Mouse (Mus musculus): ENCODE data around the gene Borcs5. TPM values are rescaled to one million over a fixed set of nuclear protein-coding genes. Genes with fewer than 3 reads are reported as not detected.

The Borcs5 gene
- total and polyA plus RNA-seq, 2 experiments from 2014 or later = 19.2 to 27.9 TPM

DNA sequence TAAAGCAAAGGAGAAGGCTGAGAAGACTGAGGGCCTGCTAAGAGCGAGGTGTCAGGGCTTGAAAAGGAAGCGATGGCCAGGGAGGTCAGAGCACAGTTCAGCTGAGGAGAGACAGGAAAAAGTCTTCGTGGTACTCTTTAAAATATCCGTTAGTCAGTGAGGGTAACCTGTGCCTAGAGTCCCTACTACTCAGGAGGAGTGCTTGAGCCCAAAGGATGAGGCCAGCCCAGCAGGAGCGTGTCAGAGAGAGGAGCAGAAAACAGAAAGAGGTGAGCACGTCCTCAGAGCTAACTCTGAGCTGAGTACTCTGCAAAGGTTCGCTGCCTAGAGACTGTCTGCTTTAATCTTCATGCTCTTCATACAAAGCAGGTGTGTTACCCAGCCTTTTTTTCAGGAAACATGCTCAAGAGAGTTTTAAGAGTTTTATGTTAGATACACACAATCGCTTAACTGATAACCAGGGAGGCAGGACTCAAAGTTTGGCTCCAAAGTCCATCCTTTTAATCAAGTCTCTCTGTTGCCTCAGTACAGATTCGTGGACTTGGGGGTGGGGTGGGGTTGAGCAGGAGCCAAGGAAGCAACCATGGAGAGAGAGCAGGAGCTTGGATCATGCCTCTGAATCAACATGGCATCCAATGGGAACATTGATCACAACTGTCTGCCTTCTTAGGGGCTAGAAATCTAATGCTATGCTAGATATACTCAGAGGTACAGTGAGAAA is 84.7 kb downstream of the Borcs5 start:
- Histone ChIP-seq H3K9me3 (replicated peaks; ENCODE audit: control insufficient read depth, low read length) (no peaks in the 10 kb centered on the region), H3K36me3 (replicated peaks; ENCODE audit: control insufficient read depth, insufficient read depth, low read length) (peaks cover 54% of the 10 kb centered on the region)

DNA sequence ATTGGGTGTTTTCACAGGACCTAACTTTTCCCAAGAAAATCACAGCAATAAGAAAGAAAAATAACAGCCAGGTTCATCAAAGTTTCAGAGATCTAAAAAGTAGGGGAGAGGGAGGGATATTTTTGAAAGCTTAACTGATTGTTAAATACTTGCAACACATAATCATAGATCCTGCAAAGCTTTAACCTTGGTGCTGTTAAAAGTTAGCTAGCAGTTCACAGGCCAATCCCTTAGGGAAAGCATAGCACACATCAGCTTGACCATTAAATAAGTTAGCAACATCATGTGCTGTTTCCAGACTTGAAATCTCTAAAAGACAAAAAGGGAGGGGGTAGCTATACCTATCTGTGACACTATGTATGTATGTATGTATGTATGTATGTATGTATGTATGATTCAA is 86.1 kb downstream of the Borcs5 start:
- H3K4me2 ChIP-seq (ENCODE audit: low read depth, low read length) = no peak overlapping the region
- DNase-seq (ENCODE audit: low spot score) = no peak

More for the DNA sequence above, 84.7 kb downstream of the Borcs5 start:
- Histone ChIP-seq H3K9ac (replicated peaks; ENCODE audit: low read depth, low read length) (no peak overlapping the region), H3K27me3 (ENCODE audit: control insufficient read depth, insufficient read depth, low read length) (no peaks in the 10 kb centered on the region), H3K27ac (ENCODE audit: low read depth) (no peak overlapping the region), H3K4me3 (ENCODE audit: low read depth, low read length) (no peak overlapping the region), H3K4me1 (ENCODE audit: control insufficient read depth, insufficient read depth) (no peaks in the 10 kb centered on the region), H3K4me2 (ENCODE audit: low read depth, low read length) (no peak overlapping the region)
- TF ChIP-seq EP300 (IDR thresholded peaks at IDR 0.05; ENCODE audit: low read depth) (no peak), CTCF (IDR thresholded peaks at IDR 0.05; ENCODE audit: low read depth) (no peak)
- no peak for DNase-seq (ENCODE audit: low spot score)
- ATAC-seq (ENCODE audit: insufficient read depth, low read depth) = no peak
- WGBS = 78% methylated on average over 9 of the region's 9 CpGs

DNA sequence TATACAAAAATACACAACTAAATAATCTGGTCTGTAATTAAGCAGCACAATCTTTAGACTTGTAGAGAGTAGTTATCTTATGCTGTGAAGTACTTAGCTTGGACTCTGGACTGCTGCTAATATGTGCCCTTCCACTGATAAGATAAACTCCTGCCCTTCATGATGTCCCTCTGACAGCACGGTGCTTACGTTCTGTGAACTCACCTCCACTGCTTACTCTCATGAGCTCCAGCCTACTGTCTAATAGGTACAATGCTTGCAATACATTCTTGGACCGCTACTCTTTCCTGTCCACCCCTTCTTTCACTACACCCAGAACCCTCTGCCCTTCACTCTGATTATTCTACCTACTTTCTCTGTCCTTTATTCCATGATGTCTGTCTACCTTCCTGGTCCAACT is 91.7 kb downstream of the Borcs5 start:
- no peak for TF ChIP-seq EP300 (IDR thresholded peaks at IDR 0.05; ENCODE audit: low read depth)
- no peak for TF ChIP-seq CTCF (IDR thresholded peaks at IDR 0.05; ENCODE audit: low read depth)
- WGBS = 46% methylated on average over 3 of the region's 3 CpGs
- H3K27ac ChIP-seq (ENCODE audit: low read depth) = no peak overlapping the region
- H3K4me2 ChIP-seq (ENCODE audit: low read depth, low read length) = no peak overlapping the region
- H3K9ac ChIP-seq (replicated peaks; ENCODE audit: low read depth, low read length) = no peak overlapping the region
- DNase-seq (ENCODE audit: low spot score) = no peak
- no peaks in the 10 kb centered on the region for H3K27me3 ChIP-seq (ENCODE audit: control insufficient read depth, insufficient read depth, low read length)
- no peaks in the 10 kb centered on the region for H3K9me3 ChIP-seq (replicated peaks; ENCODE audit: control insufficient read depth, low read length)
- H3K36me3 ChIP-seq (replicated peaks; ENCODE audit: control insufficient read depth, insufficient read depth, low read length) = peaks cover 13% of the 10 kb centered on the region
- H3K4me1 ChIP-seq (ENCODE audit: control insufficient read depth, insufficient read depth) = peaks cover 8% of the 10 kb centered on the region; the same call in 1 of the 2 replicates
- no peak overlapping the region for H3K4me3 ChIP-seq (ENCODE audit: low read depth, low read length)
- ATAC-seq (ENCODE audit: insufficient read depth, low read depth) = no peak

More for the DNA sequence above, 86.1 kb downstream of the Borcs5 start:
- Histone ChIP-seq H3K4me3 (ENCODE audit: low read depth, low read length) (no peak overlapping the region), H3K36me3 (replicated peaks; ENCODE audit: control insufficient read depth, insufficient read depth, low read length) (peaks cover 40% of the 10 kb centered on the region), H3K27ac (ENCODE audit: low read depth) (no peak overlapping the region), H3K9me3 (replicated peaks; ENCODE audit: control insufficient read depth, low read length) (no peaks in the 10 kb centered on the region), H3K4me1 (ENCODE audit: control insufficient read depth, insufficient read depth) (no peaks in the 10 kb centered on the region), H3K27me3 (ENCODE audit: control insufficient read depth, insufficient read depth, low read length) (no peaks in the 10 kb centered on the region), H3K9ac (replicated peaks; ENCODE audit: low read depth, low read length) (no peak overlapping the region)
- no peak for ATAC-seq (ENCODE audit: insufficient read depth, low read depth)
- TF ChIP-seq CTCF (IDR thresholded peaks at IDR 0.05; ENCODE audit: low read depth) (no peak), EP300 (IDR thresholded peaks at IDR 0.05; ENCODE audit: low read depth) (no peak)

DNA sequence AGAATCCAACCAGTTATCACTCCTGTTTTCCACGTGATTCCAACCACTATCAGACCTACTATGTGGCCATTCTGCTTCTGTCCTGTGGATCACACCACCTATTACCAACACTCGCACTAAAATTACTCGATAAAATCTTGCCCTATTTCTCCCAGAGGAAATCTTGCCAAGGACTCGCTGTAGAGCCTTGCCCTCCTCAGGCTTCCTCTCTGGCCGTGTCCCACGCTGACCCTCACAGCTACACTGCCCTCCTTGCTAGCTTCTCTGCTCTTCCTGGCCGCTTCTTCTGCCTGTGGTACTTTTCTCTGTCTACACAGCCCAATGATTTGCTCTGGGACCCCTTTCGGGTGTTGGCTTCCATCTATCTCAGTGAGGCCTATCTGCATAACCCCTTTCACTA is 93.5 kb downstream of the Borcs5 start:
- Histone ChIP-seq H3K4me2 (ENCODE audit: low read depth, low read length) (no peak overlapping the region), H3K9ac (replicated peaks; ENCODE audit: low read depth, low read length) (no peak overlapping the region), H3K27ac (ENCODE audit: low read depth) (no peak overlapping the region), H3K36me3 (replicated peaks; ENCODE audit: control insufficient read depth, insufficient read depth, low read length) (peaks cover 20% of the 10 kb centered on the region), H3K4me3 (ENCODE audit: low read depth, low read length) (no peak overlapping the region), H3K4me1 (ENCODE audit: control insufficient read depth, insufficient read depth) (peaks cover 8% of the 10 kb centered on the region; the same call in 1 of the 2 replicates), H3K27me3 (ENCODE audit: control insufficient read depth, insufficient read depth, low read length) (no peaks in the 10 kb centered on the region), H3K9me3 (replicated peaks; ENCODE audit: control insufficient read depth, low read length) (no peaks in the 10 kb centered on the region)
- TF ChIP-seq EP300 (IDR thresholded peaks at IDR 0.05; ENCODE audit: low read depth) (no peak), CTCF (IDR thresholded peaks at IDR 0.05; ENCODE audit: low read depth) (no peak)
- 90% methylated on average over 8 of the region's 8 CpGs for WGBS
- no peak for DNase-seq (ENCODE audit: low spot score)
- no peak for ATAC-seq (ENCODE audit: insufficient read depth, low read depth)

DNA sequence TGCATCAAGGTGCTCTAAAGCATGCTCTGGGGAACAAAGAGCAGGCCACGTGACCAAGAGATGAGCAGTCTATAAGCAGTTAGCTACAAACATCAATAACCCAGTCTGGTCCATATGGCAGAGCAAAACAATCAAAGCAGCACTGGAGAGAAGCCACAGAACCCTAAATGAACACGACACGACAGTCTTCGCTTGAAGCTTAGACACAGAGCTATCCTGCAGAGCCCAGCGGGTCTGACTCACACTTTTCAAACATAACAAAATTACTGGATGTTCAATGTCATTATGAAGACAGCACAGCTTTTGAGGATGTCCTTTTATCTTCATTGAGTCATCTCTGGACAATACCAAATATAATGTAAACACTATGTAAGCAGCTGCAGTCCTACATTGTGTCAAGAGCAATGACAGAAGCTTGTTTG is 94.5 kb downstream of the Borcs5 start:
- H3K9me3 ChIP-seq (replicated peaks; ENCODE audit: control insufficient read depth, low read length) = no peaks in the 10 kb centered on the region
- TF ChIP-seq EP300 (IDR thresholded peaks at IDR 0.05; ENCODE audit: low read depth) = no peak
- no peak for TF ChIP-seq CTCF (IDR thresholded peaks at IDR 0.05; ENCODE audit: low read depth)
- peaks cover 30% of the 10 kb centered on the region for H3K36me3 ChIP-seq (replicated peaks; ENCODE audit: control insufficient read depth, insufficient read depth, low read length)
- H3K27ac ChIP-seq (ENCODE audit: low read depth) = no peak overlapping the region
- no peak overlapping the region for H3K4me2 ChIP-seq (ENCODE audit: low read depth, low read length)
- 88% methylated on average over 5 of the region's 5 CpGs for WGBS
- ATAC-seq (ENCODE audit: insufficient read depth, low read depth) (no peak), DNase-seq (ENCODE audit: low spot score) (no peak)
- H3K4me1 ChIP-seq (ENCODE audit: control insufficient read depth, insufficient read depth) = peaks cover 8% of the 10 kb centered on the region; the same call in 1 of the 2 replicates
- no peak overlapping the region for H3K9ac ChIP-seq (replicated peaks; ENCODE audit: low read depth, low read length)
- H3K4me3 ChIP-seq (ENCODE audit: low read depth, low read length) = no peak overlapping the region
- no peaks in the 10 kb centered on the region for H3K27me3 ChIP-seq (ENCODE audit: control insufficient read depth, insufficient read depth, low read length)

DNA sequence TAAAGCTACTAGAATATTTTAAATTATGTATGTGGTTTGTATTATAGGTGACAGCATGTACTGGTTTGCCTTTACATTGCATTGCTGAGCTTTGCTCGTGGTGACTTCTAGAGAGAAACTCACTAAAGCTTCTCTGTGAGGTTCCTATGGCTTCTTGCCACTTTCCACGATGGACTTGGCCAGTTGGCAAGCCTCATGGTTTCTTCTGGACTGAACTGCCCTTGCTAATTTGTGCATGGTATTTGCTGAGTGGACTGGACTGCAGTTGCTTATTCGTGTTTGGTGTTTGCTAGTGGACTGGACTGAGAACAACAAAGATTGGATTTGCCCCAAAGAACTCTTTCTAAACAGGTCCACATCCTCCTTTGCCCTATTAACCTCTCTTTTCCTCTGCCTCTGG is 97.5 kb downstream of the Borcs5 start:
- WGBS = 64% methylated on average over 3 of the region's 3 CpGs
- Histone ChIP-seq H3K36me3 (replicated peaks; ENCODE audit: control insufficient read depth, insufficient read depth, low read length) (peaks cover 42% of the 10 kb centered on the region), H3K4me3 (ENCODE audit: low read depth, low read length) (no peak overlapping the region), H3K4me2 (ENCODE audit: low read depth, low read length) (no peak overlapping the region), H3K9ac (replicated peaks; ENCODE audit: low read depth, low read length) (no peak overlapping the region), H3K4me1 (ENCODE audit: control insufficient read depth, insufficient read depth) (no peaks in the 10 kb centered on the region), H3K27me3 (ENCODE audit: control insufficient read depth, insufficient read depth, low read length) (no peaks in the 10 kb centered on the region), H3K27ac (ENCODE audit: low read depth) (no peak overlapping the region), H3K9me3 (replicated peaks; ENCODE audit: control insufficient read depth, low read length) (no peaks in the 10 kb centered on the region)
- ATAC-seq (ENCODE audit: insufficient read depth, low read depth) (no peak), DNase-seq (ENCODE audit: low spot score) (no peak)
- TF ChIP-seq EP300 (IDR thresholded peaks at IDR 0.05; ENCODE audit: low read depth) (no peak), CTCF (IDR thresholded peaks at IDR 0.05; ENCODE audit: low read depth) (no peak)
